Mouse (Mus musculus): Measurements from ENCODE around the gene Trnp1. TPM values are rescaled to one million over a fixed set of nuclear protein-coding genes. Genes with fewer than 3 reads are reported as not detected.

The Trnp1 gene
- total and polyA plus RNA-seq, 2 experiments, result 0.05 TPM; not detected in 1

DNA sequence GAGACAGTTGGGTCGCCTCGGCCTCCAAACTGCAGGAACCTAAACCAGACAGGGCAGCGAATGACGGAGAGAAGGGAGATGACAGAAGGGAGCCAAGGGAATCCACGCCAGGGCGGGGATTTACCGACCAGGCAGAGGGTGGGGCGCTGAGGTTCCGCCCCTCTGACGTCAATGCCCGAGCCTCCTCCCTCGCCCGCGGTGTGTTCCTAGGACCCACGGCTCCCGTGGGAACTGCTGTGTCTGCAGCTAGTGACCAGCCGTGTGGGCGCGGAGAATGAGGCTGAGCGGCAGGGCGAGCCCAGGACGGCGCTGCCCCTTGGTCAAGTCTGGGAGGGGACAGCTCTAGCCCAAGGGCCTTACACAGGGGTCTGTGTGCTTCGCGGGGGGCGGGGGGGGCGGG, 30.3 kb downstream of the Trnp1 start:
- no peaks in the 10 kb centered on the region for H3K36me3 ChIP-seq (ENCODE audit: control insufficient read depth, insufficient read depth, low read length)
- WGBS, result 2% methylated on average over 27 of the region's 27 CpGs
- TF ChIP-seq CTCF (IDR thresholded peaks at IDR 0.05; ENCODE audit: low read depth, low read length) (no peak), POLR2A (IDR thresholded peaks at IDR 0.05; ENCODE audit: extremely low read depth, insufficient read depth, low read length) (no peak)
- peak overlapping the region; percentile 70 for H3K9ac ChIP-seq (ENCODE audit: low read depth, low read length)
- no peak overlapping the region for H3K27ac ChIP-seq (replicated peaks; ENCODE audit: insufficient read depth, low read depth, low read length)
- H3K4me3 ChIP-seq (ENCODE audit: insufficient read depth, low read depth, low read length), result peak overlapping the region; percentile 67
- no peaks in the 10 kb centered on the region for H3K79me2 ChIP-seq (ENCODE audit: control insufficient read depth, insufficient read depth, low read length)
- H3K27me3 ChIP-seq (ENCODE audit: control insufficient read depth, insufficient read depth, low read length), result no peaks in the 10 kb centered on the region
- 0 out of 2 replicates have a peak, but pooled peaks cover 2% of the 10 kb centered on the region for H3K4me1 ChIP-seq (ENCODE audit: control insufficient read depth, insufficient read depth, low read length)
- peak; percentile 53 for DNase-seq (ENCODE audit: extremely low read depth, low read depth, low spot score)

GRCm38 (mm10) chr4:133463184-133463583, 35.2 kb downstream of the Trnp1 start:
- H3K4me3 ChIP-seq (ENCODE audit: insufficient read depth, low read depth, low read length), result no peak overlapping the region
- no peak for DNase-seq (ENCODE audit: extremely low read depth, low read depth, low spot score)
- TF ChIP-seq POLR2A (IDR thresholded peaks at IDR 0.05; ENCODE audit: extremely low read depth, insufficient read depth, low read length) (no peak), CTCF (IDR thresholded peaks at IDR 0.05; ENCODE audit: low read depth, low read length) (no peak)
- H3K79me2 ChIP-seq (ENCODE audit: control insufficient read depth, insufficient read depth, low read length), result no peaks in the 10 kb centered on the region
- 65% methylated on average over 6 of the region's 6 CpGs for WGBS
- H3K36me3 ChIP-seq (ENCODE audit: control insufficient read depth, insufficient read depth, low read length), result no peaks in the 10 kb centered on the region
- H3K9ac ChIP-seq (ENCODE audit: low read depth, low read length), result no peak overlapping the region
- H3K4me1 ChIP-seq (ENCODE audit: control insufficient read depth, insufficient read depth, low read length), result 0 out of 2 replicates have a peak, but pooled peaks cover 2% of the 10 kb centered on the region
- no peaks in the 10 kb centered on the region for H3K27me3 ChIP-seq (ENCODE audit: control insufficient read depth, insufficient read depth, low read length)
- peak overlapping the region; percentile 85 for H3K27ac ChIP-seq (replicated peaks; ENCODE audit: insufficient read depth, low read depth, low read length)

GRCm38 (mm10) chr4:133461362-133461761, 37.0 kb downstream of the Trnp1 start:
- no peak overlapping the region for H3K9ac ChIP-seq (ENCODE audit: low read depth, low read length)

DNA sequence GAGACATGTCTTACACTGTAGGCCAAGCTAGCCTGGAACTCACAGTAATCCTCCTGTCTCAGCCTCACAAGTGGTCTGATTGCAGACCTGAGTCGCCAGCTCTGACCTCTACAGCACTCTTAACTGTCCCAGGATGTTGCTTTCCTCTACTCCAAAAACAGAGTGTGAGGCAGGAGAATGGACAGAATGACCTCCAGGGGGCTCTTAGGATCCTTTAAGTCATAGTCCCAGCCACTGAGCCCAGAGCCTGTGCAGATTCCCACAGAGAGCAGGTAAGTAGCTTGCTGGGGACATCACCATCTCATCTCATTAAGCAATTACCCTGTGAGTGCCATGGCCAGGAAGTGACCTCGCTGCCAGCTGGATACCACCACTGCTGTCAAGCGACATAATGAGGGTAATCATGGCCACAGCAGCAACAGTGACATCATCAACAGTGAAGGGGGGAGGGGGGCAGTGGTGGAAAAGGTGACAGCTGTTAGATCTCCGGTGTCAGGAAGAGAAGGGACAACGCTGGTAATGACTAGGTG, 37.5 kb downstream of the Trnp1 start:
- Histone ChIP-seq H3K79me2 (ENCODE audit: control insufficient read depth, insufficient read depth, low read length) (no peaks in the 10 kb centered on the region), H3K9ac (ENCODE audit: low read depth, low read length) (no peak overlapping the region), H3K27ac (replicated peaks; ENCODE audit: insufficient read depth, low read depth, low read length) (no peak overlapping the region), H3K27me3 (ENCODE audit: control insufficient read depth, insufficient read depth, low read length) (no peaks in the 10 kb centered on the region), H3K4me1 (ENCODE audit: control insufficient read depth, insufficient read depth, low read length) (0 out of 2 replicates have a peak, but pooled peaks cover 2% of the 10 kb centered on the region), H3K4me3 (ENCODE audit: insufficient read depth, low read depth, low read length) (no peak overlapping the region), H3K36me3 (ENCODE audit: control insufficient read depth, insufficient read depth, low read length) (no peaks in the 10 kb centered on the region)
- TF ChIP-seq CTCF (IDR thresholded peaks at IDR 0.05; ENCODE audit: low read depth, low read length), result no peak
- TF ChIP-seq POLR2A (IDR thresholded peaks at IDR 0.05; ENCODE audit: extremely low read depth, insufficient read depth, low read length), result no peak
- 73% methylated on average over 5 of the region's 5 CpGs for WGBS
- no peak for DNase-seq (ENCODE audit: extremely low read depth, low read depth, low spot score)

More at GRCm38 (mm10) chr4:133461362-133461761, 37.0 kb downstream of the Trnp1 start:
- H3K27ac ChIP-seq (replicated peaks; ENCODE audit: insufficient read depth, low read depth, low read length), result no peak overlapping the region
- DNase-seq (ENCODE audit: extremely low read depth, low read depth, low spot score), result no peak
- 94% methylated on average over 4 of the region's 4 CpGs for WGBS
- H3K36me3 ChIP-seq (ENCODE audit: control insufficient read depth, insufficient read depth, low read length), result no peaks in the 10 kb centered on the region
- H3K4me3 ChIP-seq (ENCODE audit: insufficient read depth, low read depth, low read length), result no peak overlapping the region
- TF ChIP-seq CTCF (IDR thresholded peaks at IDR 0.05; ENCODE audit: low read depth, low read length) (no peak), POLR2A (IDR thresholded peaks at IDR 0.05; ENCODE audit: extremely low read depth, insufficient read depth, low read length) (no peak)
- no peaks in the 10 kb centered on the region for H3K79me2 ChIP-seq (ENCODE audit: control insufficient read depth, insufficient read depth, low read length)
- no peaks in the 10 kb centered on the region for H3K27me3 ChIP-seq (ENCODE audit: control insufficient read depth, insufficient read depth, low read length)
- 0 out of 2 replicates have a peak, but pooled peaks cover 2% of the 10 kb centered on the region for H3K4me1 ChIP-seq (ENCODE audit: control insufficient read depth, insufficient read depth, low read length)

DNA sequence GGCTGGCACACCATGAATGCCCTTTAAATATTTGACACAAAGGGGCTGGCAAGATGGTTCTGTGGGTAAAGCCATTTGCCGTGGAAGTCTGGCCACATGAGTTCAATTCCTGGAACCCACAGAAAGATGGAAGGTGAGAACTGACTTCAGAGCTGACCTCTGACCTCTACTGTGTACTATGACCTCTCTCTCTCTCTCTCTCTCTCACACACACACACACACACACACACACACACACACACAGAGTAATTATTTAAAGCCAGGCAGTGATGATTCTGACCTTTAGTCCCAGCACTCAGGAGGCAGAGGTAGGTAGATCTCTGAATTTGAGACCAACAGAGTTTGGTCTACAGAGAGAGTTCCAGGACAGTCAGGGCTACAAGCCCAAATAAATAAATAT, 38.3 kb downstream of the Trnp1 start:
- no peaks in the 10 kb centered on the region for H3K36me3 ChIP-seq (ENCODE audit: control insufficient read depth, insufficient read depth, low read length)
- no peak for TF ChIP-seq POLR2A (IDR thresholded peaks at IDR 0.05; ENCODE audit: extremely low read depth, insufficient read depth, low read length)
- no peak for TF ChIP-seq CTCF (IDR thresholded peaks at IDR 0.05; ENCODE audit: low read depth, low read length)
- 0 out of 2 replicates have a peak, but pooled peaks cover 2% of the 10 kb centered on the region for H3K4me1 ChIP-seq (ENCODE audit: control insufficient read depth, insufficient read depth, low read length)
- H3K27me3 ChIP-seq (ENCODE audit: control insufficient read depth, insufficient read depth, low read length), result no peaks in the 10 kb centered on the region
- no peaks in the 10 kb centered on the region for H3K79me2 ChIP-seq (ENCODE audit: control insufficient read depth, insufficient read depth, low read length)
- peak; percentile 62 for DNase-seq (ENCODE audit: extremely low read depth, low read depth, low spot score)
- no peak overlapping the region for H3K27ac ChIP-seq (replicated peaks; ENCODE audit: insufficient read depth, low read depth, low read length)
- no peak overlapping the region for H3K9ac ChIP-seq (ENCODE audit: low read depth, low read length)
- no peak overlapping the region for H3K4me3 ChIP-seq (ENCODE audit: insufficient read depth, low read depth, low read length)
- 15% methylated on average over 1 of the region's 1 CpGs for WGBS

DNA sequence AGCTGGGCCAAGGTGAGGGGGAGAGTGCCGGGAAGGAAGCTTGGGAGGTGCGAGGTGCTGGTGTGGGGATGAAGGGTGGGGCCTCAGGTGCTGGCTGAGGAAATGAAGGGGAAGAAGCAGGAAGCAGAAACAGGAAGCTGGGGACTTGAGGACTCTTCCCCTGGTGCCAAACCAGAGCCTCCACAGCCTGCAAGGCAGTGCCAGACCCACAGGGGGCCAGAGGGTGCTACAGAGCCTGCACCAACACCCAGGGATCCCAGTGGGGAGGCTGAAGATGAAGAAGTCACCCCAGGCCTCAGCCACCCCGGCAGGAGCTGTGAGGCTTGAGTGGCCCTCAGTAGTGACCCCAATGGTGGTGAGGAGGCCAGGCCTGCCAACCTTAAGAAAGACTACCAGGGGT, 40.3 kb downstream of the Trnp1 start:
- Histone ChIP-seq H3K79me2 (ENCODE audit: control insufficient read depth, insufficient read depth, low read length) (no peaks in the 10 kb centered on the region), H3K4me1 (ENCODE audit: control insufficient read depth, insufficient read depth, low read length) (no peaks in the 10 kb centered on the region), H3K36me3 (ENCODE audit: control insufficient read depth, insufficient read depth, low read length) (no peaks in the 10 kb centered on the region), H3K9ac (ENCODE audit: low read depth, low read length) (no peak overlapping the region), H3K27me3 (ENCODE audit: control insufficient read depth, insufficient read depth, low read length) (no peaks in the 10 kb centered on the region), H3K4me3 (ENCODE audit: insufficient read depth, low read depth, low read length) (no peak overlapping the region), H3K27ac (replicated peaks; ENCODE audit: insufficient read depth, low read depth, low read length) (no peak overlapping the region)
- no peak for DNase-seq (ENCODE audit: extremely low read depth, low read depth, low spot score)
- WGBS, result 81% methylated on average over 3 of the region's 3 CpGs
- TF ChIP-seq CTCF (IDR thresholded peaks at IDR 0.05; ENCODE audit: low read depth, low read length) (no peak), POLR2A (IDR thresholded peaks at IDR 0.05; ENCODE audit: extremely low read depth, insufficient read depth, low read length) (no peak)

All from liver, adult 2 months (tissue).